Mouse (Mus musculus): ENCODE measurements at regions not wholly inside any gene's neighbourhood (a gene's known extent, or its start where the extent isn't known, plus 50 kb on each side); places are given as distances from the start of the nearest gene placed in this dataset.

- H3K4me3 ChIP-seq (replicated peaks; ENCODE audit: extremely low read depth, low read depth, low read length), result no peak overlapping the region
- DNase-seq, result no peak
- 69% methylated on average over 1 of the region's 1 CpGs for WGBS
- TF ChIP-seq CTCF (IDR thresholded peaks at IDR 0.05; ENCODE audit: insufficient read depth, low read length) (no peak), POLR2A (IDR thresholded peaks at IDR 0.05; ENCODE audit: borderline replicate concordance, extremely low read depth, low read depth, low read length) (no peak)
- no peaks in the 10 kb centered on the region; the same call in 1 of the 2 replicates for H3K4me1 ChIP-seq (ENCODE audit: control insufficient read depth, insufficient read depth, low read length)
Observed at GRCm38 (mm10) chr12:54283011-54283410, 79.4 kb upstream of the Egln3 start.

DNA sequence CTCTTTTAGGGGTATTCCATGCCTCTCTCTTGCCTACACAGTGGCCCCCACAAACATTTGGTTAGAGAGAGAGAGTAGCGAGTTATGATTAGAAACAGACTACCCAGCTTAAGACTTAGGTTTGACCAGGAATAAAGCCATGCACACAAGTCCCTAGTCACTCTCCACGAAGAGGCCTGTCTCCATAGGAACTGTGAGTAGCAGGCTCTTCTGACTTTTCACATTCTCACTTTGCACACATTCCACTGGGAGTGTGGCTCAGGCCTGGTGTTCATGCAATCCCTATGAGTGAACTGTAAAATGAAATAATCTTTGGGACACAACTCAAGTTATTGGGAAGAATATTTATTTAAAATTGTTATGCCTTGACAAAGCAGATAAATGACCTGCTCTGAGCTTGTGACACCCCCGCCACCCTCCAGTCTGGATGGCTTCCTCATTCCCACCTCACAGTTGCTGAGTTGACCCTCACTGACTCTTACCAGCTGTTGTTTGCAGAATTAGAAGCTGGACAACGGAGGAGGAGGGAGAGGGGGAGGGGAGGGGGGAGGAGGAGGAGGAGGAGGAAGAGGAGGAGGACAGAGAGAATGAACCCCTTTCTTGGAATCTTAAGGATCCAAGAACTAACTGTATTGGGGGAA, 78.7 kb upstream of the Egln3 start:
- no peaks in the 10 kb centered on the region; the same call in 1 of the 2 replicates for H3K4me1 ChIP-seq (ENCODE audit: control insufficient read depth, insufficient read depth, low read length)
- 56% methylated on average over 4 of the region's 4 CpGs for WGBS
- TF ChIP-seq CTCF (IDR thresholded peaks at IDR 0.05; ENCODE audit: insufficient read depth, low read length), result no peak
- TF ChIP-seq POLR2A (IDR thresholded peaks at IDR 0.05; ENCODE audit: borderline replicate concordance, extremely low read depth, low read depth, low read length), result no peak
- DNase-seq, result no peak
- H3K4me3 ChIP-seq (replicated peaks; ENCODE audit: extremely low read depth, low read depth, low read length), result no peak overlapping the region

GRCm38 (mm10) chr12:54280457-54280856, 76.8 kb upstream of the Egln3 start:
- no peak overlapping the region for H3K4me3 ChIP-seq (replicated peaks; ENCODE audit: extremely low read depth, low read depth, low read length)
- no peaks in the 10 kb centered on the region; the same call in 1 of the 2 replicates for H3K4me1 ChIP-seq (ENCODE audit: control insufficient read depth, insufficient read depth, low read length)
- WGBS, result 68% methylated on average over 4 of the region's 4 CpGs
- no peak for TF ChIP-seq CTCF (IDR thresholded peaks at IDR 0.05; ENCODE audit: insufficient read depth, low read length)
- no peak for TF ChIP-seq POLR2A (IDR thresholded peaks at IDR 0.05; ENCODE audit: borderline replicate concordance, extremely low read depth, low read depth, low read length)
- no peak for DNase-seq

- DNase-seq, result no peak
- WGBS, result 66% methylated on average over 3 of the region's 3 CpGs
- Histone ChIP-seq H3K4me3 (replicated peaks; ENCODE audit: extremely low read depth, low read depth, low read length) (no peak overlapping the region), H3K4me1 (ENCODE audit: control insufficient read depth, insufficient read depth, low read length) (no peaks in the 10 kb centered on the region; the same call in 1 of the 2 replicates)
- no peak for TF ChIP-seq POLR2A (IDR thresholded peaks at IDR 0.05; ENCODE audit: borderline replicate concordance, extremely low read depth, low read depth, low read length)
- no peak for TF ChIP-seq CTCF (IDR thresholded peaks at IDR 0.05; ENCODE audit: insufficient read depth, low read length)
Observed at GRCm38 (mm10) chr12:54280001-54280400, 76.3 kb upstream of the Egln3 start.

DNA sequence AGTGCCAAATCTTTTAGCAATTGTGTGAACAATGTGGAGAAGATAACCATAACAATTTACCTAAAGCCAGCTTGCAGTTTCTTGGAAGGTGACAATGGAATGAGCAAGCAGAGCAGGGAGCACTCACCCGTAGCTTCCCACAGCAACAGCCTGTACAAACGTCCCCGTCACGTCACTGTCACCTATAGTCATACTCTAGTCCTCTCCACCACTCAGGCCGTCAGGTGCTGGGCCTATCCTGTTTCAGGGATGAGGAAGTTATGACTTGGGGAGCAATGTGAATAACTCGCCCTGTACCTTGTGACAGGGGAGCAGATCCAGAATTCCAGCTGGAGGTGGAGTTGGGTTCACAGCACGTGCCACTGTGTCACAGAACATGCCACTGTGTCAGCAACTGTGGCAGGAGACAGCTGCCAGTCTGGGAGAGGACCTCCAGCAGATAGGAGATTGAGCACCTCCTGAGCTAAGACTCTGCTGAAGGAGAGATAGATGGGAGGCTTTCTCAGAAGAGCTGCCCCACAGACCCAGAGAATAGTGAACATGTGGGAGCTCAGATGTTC, 73.4 kb upstream of the Egln3 start:
- H3K4me1 ChIP-seq (ENCODE audit: control insufficient read depth, insufficient read depth, low read length), result no peaks in the 10 kb centered on the region; the same call in 1 of the 2 replicates
- 63% methylated on average over 7 of the region's 7 CpGs for WGBS
- DNase-seq, result no peak
- TF ChIP-seq POLR2A (IDR thresholded peaks at IDR 0.05; ENCODE audit: borderline replicate concordance, extremely low read depth, low read depth, low read length), result no peak
- TF ChIP-seq CTCF (IDR thresholded peaks at IDR 0.05; ENCODE audit: insufficient read depth, low read length), result no peak
- no peak overlapping the region for H3K4me3 ChIP-seq (replicated peaks; ENCODE audit: extremely low read depth, low read depth, low read length)

- no peak overlapping the region for H3K4me3 ChIP-seq (replicated peaks; ENCODE audit: extremely low read depth, low read depth, low read length)
- no peak for DNase-seq
- TF ChIP-seq CTCF (IDR thresholded peaks at IDR 0.05; ENCODE audit: insufficient read depth, low read length) (no peak), POLR2A (IDR thresholded peaks at IDR 0.05; ENCODE audit: borderline replicate concordance, extremely low read depth, low read depth, low read length) (no peak)
- H3K4me1 ChIP-seq (ENCODE audit: control insufficient read depth, insufficient read depth, low read length), result no peaks in the 10 kb centered on the region
- 71% methylated on average over 4 of the region's 4 CpGs for WGBS
Observed at GRCm38 (mm10) chr12:54273506-54273905, 69.8 kb upstream of the Egln3 start.

- TF ChIP-seq CTCF (IDR thresholded peaks at IDR 0.05; ENCODE audit: insufficient read depth, low read length), result no peak
- TF ChIP-seq POLR2A (IDR thresholded peaks at IDR 0.05; ENCODE audit: borderline replicate concordance, extremely low read depth, low read depth, low read length), result no peak
Observed at GRCm38 (mm10) chr12:54272696-54273095, 69.0 kb upstream of the Egln3 start.

GRCm38 (mm10) chr12:54272226-54272625, 68.6 kb upstream of the Egln3 start:
- no peak for TF ChIP-seq POLR2A (IDR thresholded peaks at IDR 0.05; ENCODE audit: borderline replicate concordance, extremely low read depth, low read depth, low read length)
- TF ChIP-seq CTCF (IDR thresholded peaks at IDR 0.05; ENCODE audit: insufficient read depth, low read length), result no peak
- DNase-seq, result no peak
- no peak overlapping the region for H3K4me3 ChIP-seq (replicated peaks; ENCODE audit: extremely low read depth, low read depth, low read length)
- 61% methylated on average over 2 of the region's 2 CpGs for WGBS
- no peaks in the 10 kb centered on the region for H3K4me1 ChIP-seq (ENCODE audit: control insufficient read depth, insufficient read depth, low read length)

More at GRCm38 (mm10) chr12:54272696-54273095, 69.0 kb upstream of the Egln3 start:
- Histone ChIP-seq H3K4me3 (replicated peaks; ENCODE audit: extremely low read depth, low read depth, low read length) (no peak overlapping the region), H3K4me1 (ENCODE audit: control insufficient read depth, insufficient read depth, low read length) (no peaks in the 10 kb centered on the region)
- WGBS, result 78% methylated on average over 6 of the region's 6 CpGs
- no peak for DNase-seq

DNA sequence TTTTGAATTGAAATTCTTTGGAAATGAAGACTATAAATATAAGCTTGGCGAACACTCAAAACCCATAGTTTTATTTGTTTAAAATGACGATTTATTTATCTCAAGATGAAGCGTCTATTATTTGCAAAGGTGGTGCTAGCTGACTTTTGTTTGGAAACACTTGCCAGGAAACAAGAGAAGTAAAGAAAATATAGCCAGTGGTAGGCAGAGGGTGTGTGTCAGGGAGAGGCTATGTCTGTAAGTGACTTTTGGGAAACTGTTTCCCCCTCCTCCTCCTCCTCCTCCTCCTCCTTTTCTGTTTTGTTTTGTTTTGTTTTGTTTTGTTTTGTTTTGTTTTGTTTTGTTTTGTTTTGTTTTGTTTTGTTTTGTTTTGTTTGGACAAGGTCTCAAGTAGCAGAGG, 62.2 kb upstream of the Egln3 start:
- Histone ChIP-seq H3K4me1 (ENCODE audit: control insufficient read depth, insufficient read depth, low read length) (no peaks in the 10 kb centered on the region), H3K4me3 (replicated peaks; ENCODE audit: extremely low read depth, low read depth, low read length) (no peak overlapping the region)
- TF ChIP-seq POLR2A (IDR thresholded peaks at IDR 0.05; ENCODE audit: borderline replicate concordance, extremely low read depth, low read depth, low read length) (no peak), CTCF (IDR thresholded peaks at IDR 0.05; ENCODE audit: insufficient read depth, low read length) (no peak)
- DNase-seq, result no peak
- 23% methylated on average over 3 of the region's 3 CpGs for WGBS

All from lung, adult 2 months (tissue).